ENCODE assay signal across 23 mouse cellular contexts in genomic region chr8:6481966-6482365, GRCm38 (mm10).
"Had no signal": no experiment of that assay in that cellular context is flagged by ENCODE, and none has a peak within 500 bp of the region (broad histone marks: within the 10 kb centered on the region; RNA-seq: fewer than 3 reads in every experiment).

No protein-coding gene starts in this region.

- H3K4me1 ChIP-seq: heart, embryonic 10.5 days; heart, embryonic 12.5 days; hindbrain, embryonic 13.5 days; hindbrain, embryonic 15.5 days; kidney, embryonic 15.5 days; limb, embryonic 13.5 days; limb, embryonic 15.5 days; liver, embryonic 12.5 days had no signal

- DNase-seq: gastrocnemius, postnatal 14 days; gastrocnemius, postnatal 36 days; heart, adult 18-20 months; heart, postnatal 10 days; heart, postnatal 4 days; kidney, adult 11 months; kidney, adult 2 months; kidney, adult 9 months; kidney, postnatal 25 days; kidney, postnatal 4 days; left cerebral cortex, postnatal 4 days had no signal

- H3K27ac ChIP-seq: heart, embryonic 10.5 days; hindbrain, embryonic 13.5 days; hindbrain, embryonic 15.5 days; hindbrain, postnatal 0 days; kidney, embryonic 15.5 days; kidney, postnatal 0 days; layer of hippocampus, adult 2 months; limb, embryonic 13.5 days; limb, embryonic 15.5 days; liver, embryonic 12.5 days had no signal

- H3K36me3 ChIP-seq: heart, embryonic 10.5 days; heart, embryonic 12.5 days; hindbrain, embryonic 13.5 days; hindbrain, embryonic 15.5 days; kidney, embryonic 15.5 days; limb, embryonic 13.5 days; limb, embryonic 15.5 days; liver, embryonic 12.5 days had no signal

- H3K9ac ChIP-seq: heart, embryonic 12.5 days; hindbrain, embryonic 13.5 days; hindbrain, embryonic 15.5 days; kidney, embryonic 15.5 days; limb, embryonic 13.5 days; limb, embryonic 15.5 days; liver, embryonic 12.5 days had no signal

- H3K4me2 ChIP-seq: heart, embryonic 12.5 days; hindbrain, embryonic 13.5 days; hindbrain, embryonic 15.5 days; kidney, embryonic 15.5 days; limb, embryonic 13.5 days; limb, embryonic 15.5 days; liver, embryonic 12.5 days had no signal

- H3K27me3 ChIP-seq: heart, embryonic 12.5 days; hindbrain, embryonic 13.5 days; hindbrain, embryonic 15.5 days; kidney, embryonic 15.5 days; limb, embryonic 13.5 days; limb, embryonic 15.5 days; liver, embryonic 12.5 days had no signal

- H3K4me3 ChIP-seq: heart, embryonic 10.5 days; heart, embryonic 12.5 days; hindbrain, embryonic 13.5 days; hindbrain, embryonic 15.5 days; kidney, embryonic 15.5 days; layer of hippocampus, adult 2 months; limb, embryonic 13.5 days; limb, embryonic 15.5 days; liver, embryonic 12.5 days had no signal

- ATAC-seq: hindbrain, postnatal 0 days; intestine, embryonic 16.5 days; liver, embryonic 12.5 days had no signal

- H3K9me3 ChIP-seq: heart, embryonic 10.5 days; heart, embryonic 12.5 days; hindbrain, embryonic 13.5 days; hindbrain, embryonic 15.5 days; kidney, embryonic 15.5 days; limb, embryonic 13.5 days; limb, embryonic 15.5 days; liver, embryonic 12.5 days had no signal
